Mouse (Mus musculus): ENCODE measurements around the gene Ppp2r5c. TPM values are rescaled to one million over a fixed set of nuclear protein-coding genes. Genes with fewer than 3 reads are reported as not detected.

Gene Ppp2r5c
- total RNA-seq, 2 experiments from 2014 or later, result 270 to 283 TPM

DNA sequence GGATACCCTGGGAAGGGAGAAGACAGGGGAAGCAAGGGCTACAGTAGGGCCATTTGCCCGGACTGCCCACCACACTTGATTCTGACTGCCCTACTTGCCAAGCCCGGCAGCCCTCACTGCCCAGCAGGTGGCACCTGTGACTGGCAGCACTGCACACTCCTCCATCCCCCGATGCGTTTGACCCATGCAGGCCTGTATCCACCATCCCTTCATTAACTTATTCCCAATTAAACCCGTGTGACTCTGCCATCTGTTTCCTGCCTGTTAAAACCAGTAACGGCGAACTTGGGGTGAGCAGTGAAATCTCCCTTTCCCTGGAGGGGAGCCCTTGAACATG is 9.6 kb upstream of the Ppp2r5c start:
- DNase-seq (ENCODE audit: low spot score in 2 of 2), result no peak
- intact Hi-C loops (cut with DNase I), result no loop called here

DNA sequence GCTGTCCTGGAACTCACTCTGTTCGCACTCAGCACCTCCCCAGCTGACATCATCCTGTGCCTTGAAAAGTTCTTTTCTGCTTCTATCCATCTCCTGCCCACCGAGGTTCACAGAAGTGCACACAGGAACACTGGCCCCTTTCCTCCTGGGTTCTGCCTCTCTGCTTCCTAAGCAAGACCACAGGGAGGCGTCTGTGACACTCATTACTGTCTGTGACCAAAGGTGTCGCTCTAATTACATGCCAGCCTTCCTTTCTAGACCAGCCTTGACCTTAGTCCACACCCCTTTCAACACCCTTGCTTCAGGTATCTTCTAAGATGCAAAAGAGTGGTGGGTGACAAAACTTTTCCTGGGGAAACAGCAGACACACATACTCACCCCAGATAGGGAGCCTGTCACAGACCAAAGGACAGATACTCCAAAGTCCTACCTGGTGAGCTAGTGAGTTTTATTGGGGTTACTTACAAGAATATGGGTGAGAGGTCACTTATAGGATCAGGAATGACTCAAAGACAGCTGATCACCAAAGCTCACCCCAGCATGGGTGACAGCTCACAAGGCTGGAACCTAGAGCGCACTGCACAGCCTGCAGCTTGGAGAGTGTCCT is 8.4 kb upstream of the Ppp2r5c start:
- no peak for DNase-seq (ENCODE audit: low spot score in 2 of 2)
- intact Hi-C loops (cut with DNase I), result no loop called here

DNA sequence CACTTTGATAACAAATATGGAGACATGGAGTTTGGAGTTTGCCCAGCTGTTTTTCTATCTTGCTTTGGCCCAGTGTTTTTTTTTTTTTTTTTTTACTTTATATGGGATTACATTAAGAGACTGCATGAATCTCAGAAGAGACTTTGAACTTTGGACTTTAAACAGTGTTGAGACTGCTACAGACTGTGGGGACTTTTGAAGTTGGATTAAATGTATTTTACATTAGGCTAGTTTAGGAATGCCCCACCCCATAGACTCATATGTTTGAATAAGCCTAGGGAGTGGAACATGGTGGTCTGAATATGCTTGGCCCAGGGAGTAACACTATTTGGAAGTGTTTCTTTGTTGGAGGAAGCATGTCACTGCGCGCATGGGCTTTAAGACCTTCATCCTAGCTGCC is 4.7 kb upstream of the Ppp2r5c start:
- no peak for DNase-seq (ENCODE audit: low spot score in 2 of 2)
- intact Hi-C loops (cut with DNase I), result loop anchor here (10.0 kb wide), 1 partner anchor 403 kb away; the partner anchor contains the start of gene Mok

- intact Hi-C loops (cut with DNase I), result loop anchor here (10.0 kb wide), 1 partner anchor 400 kb away; the partner anchor contains the start of gene Mok
- DNase-seq (ENCODE audit: low spot score in 2 of 2), result no peak
These were observed 2.4 kb upstream of the Ppp2r5c start for GRCm38 (mm10) chr12:110444530-110444929.

DNA sequence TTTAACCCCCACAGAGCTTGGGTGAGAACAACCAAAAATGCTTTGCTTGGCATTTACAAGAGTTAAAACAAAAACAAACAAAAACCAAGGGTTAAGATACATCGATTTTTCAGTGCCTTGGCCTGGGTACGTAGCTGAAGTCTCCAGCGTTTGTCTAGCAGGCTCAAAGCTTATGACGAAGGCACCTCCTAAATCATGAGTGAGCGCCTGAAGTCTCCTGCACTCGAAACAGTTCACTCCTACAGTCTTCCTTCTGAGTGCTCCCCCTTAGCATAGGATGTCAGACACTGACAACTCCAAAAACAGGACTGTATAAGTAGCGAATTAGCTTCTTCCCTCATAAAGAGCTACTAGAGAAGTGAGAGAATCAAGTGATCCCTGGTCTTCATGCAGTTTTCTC is 1.1 kb upstream of the Ppp2r5c start:
- DNase-seq (ENCODE audit: low spot score in 2 of 2), result no peak
- intact Hi-C loops (cut with DNase I), result loop anchor here (2.0 to 10.0 kb wide), 2 partner anchors 155 to 399 kb away; partner anchors contain the start of genes Dync1h1 and Mok

GRCm38 (mm10) chr12:110447306-110447705 is 386 bp downstream of the Ppp2r5c start:
- DNase-seq (ENCODE audit: low spot score in 2 of 2), result peak; percentile 51 to 54
- intact Hi-C loops (cut with DNase I), result loop anchor here (2.0 to 10.0 kb wide), 2 partner anchors 153 to 397 kb away; partner anchors contain the start of genes Dync1h1 and Mok

DNA sequence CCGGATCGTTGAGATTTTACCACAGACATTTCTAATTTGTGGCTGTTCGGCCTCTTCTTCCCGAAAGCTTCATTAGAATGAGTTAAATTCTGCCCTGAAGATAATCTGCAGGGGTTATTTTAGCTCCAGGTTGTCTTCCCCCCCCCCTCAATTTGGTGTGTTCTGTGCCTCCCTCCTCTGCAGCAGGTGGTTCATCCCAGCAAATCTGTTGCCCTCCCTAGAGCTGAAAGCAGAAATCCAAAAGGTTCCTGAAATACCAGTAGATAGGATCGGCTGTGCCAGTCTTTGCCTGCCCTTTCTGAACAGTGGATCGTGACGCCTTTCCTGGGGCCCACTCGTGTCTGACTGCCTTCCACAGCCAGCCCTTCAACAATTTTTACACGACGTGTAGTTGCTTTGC is 1.8 kb downstream of the Ppp2r5c start:
- no peak for DNase-seq (ENCODE audit: low spot score in 2 of 2)

DNA sequence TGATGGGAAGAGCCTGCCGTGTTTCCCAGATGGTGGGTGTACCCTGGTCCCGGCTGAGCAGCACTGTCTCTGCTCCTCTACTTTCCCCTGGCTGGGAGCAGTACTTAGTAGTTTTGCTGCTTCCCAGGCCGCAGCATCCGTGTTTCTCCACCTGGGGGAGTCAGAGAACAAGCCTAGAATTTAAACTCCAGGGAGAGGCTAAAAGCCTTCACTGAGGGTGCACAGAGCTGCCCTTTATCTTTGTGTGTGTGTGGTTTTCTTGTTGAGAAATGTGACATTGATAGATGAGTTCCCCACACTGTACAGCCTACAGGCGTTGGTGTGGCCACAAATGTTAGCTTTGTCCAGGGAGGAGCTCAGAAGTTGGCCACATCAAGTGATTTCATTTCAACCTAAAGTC is 7.3 kb downstream of the Ppp2r5c start:
- peak; percentile 50 to 66 for DNase-seq (ENCODE audit: low spot score in 2 of 2)
- intact Hi-C loops (cut with DNase I), result no loop called here

More for the DNA sequence above, 1.8 kb downstream of the Ppp2r5c start:
- intact Hi-C loops (cut with DNase I), result loop anchor here (10.0 kb wide), 1 partner anchor 396 kb away; the partner anchor contains the start of gene Mok

GRCm38 (mm10) chr12:110456024-110456423 is 9.1 kb downstream of the Ppp2r5c start:
- DNase-seq (ENCODE audit: low spot score in 2 of 2), result no peak

DNA sequence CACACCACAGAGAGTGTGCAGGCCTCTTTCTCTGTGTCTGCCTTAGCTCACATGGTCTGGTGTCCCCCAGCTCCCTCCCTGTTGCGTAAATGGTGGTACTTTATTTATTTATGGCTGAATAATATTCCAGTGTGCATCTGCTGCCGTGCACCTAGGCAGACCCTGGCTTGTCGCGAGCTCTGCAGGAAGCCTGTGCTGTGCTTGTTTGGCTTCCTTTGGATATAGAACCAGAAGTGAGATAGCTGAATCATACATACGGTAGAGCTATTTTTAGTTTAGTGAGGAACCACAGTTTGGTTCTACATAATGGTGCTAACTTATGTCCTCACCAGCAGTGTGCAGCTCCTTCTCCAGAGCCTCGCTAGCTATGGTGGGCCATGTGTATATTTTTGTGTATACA is 11.7 kb downstream of the Ppp2r5c start:
- peak in 1 of 2 experiments; percentile 47 for DNase-seq (ENCODE audit: low spot score in 2 of 2)
- intact Hi-C loops (cut with DNase I), result loop anchor here (5.0 kb wide), 1 partner anchor 104 kb away; no protein-coding TSS in a partner anchor

More at GRCm38 (mm10) chr12:110456024-110456423, 9.1 kb downstream of the Ppp2r5c start:
- intact Hi-C loops (cut with DNase I), result loop anchor here (5.0 kb wide), 1 partner anchor 106 kb away; no protein-coding TSS in a partner anchor

- intact Hi-C loops (cut with DNase I), result no loop called here
- no peak for DNase-seq (ENCODE audit: low spot score in 2 of 2)
These were observed 13.7 kb downstream of the Ppp2r5c start for GRCm38 (mm10) chr12:110460418-110461300.

- DNase-seq (ENCODE audit: low spot score in 2 of 2), result no peak
- intact Hi-C loops (cut with DNase I), result no loop called here
These were observed 16.8 kb downstream of the Ppp2r5c start for GRCm38 (mm10) chr12:110463711-110464110.

- intact Hi-C loops (cut with DNase I), result no loop called here
These were observed 24.5 kb downstream of the Ppp2r5c start for GRCm38 (mm10) chr12:110471426-110471825.

DNA sequence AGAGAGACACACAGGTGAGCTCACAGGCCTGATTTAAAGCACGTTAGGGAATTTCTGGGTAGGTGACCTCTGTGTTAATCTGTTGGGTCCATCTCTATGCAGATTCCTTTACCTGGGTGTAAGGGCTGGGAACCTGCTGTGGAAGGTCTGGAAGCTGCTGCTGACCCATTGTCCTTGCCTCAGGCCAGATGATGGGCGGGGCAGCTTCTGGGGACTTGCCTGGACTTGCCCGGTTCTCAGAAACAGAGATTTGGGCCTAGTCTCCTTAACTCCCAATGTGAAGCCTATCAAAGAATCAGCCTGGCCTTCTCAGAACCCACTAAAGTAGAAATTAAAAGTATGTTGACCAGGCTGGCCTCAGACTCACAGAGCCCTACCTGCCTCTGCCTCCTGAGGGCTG is 25.3 kb downstream of the Ppp2r5c start:
- no peak for DNase-seq (ENCODE audit: low spot score in 2 of 2)
- intact Hi-C loops (cut with DNase I), result no loop called here

More at GRCm38 (mm10) chr12:110471426-110471825, 24.5 kb downstream of the Ppp2r5c start:
- DNase-seq (ENCODE audit: low spot score in 2 of 2), result no peak

- DNase-seq (ENCODE audit: low spot score in 2 of 2), result no peak
- intact Hi-C loops (cut with DNase I), result no loop called here
These were observed 27.6 kb downstream of the Ppp2r5c start for GRCm38 (mm10) chr12:110474497-110474896.

GRCm38 (mm10) chr12:110476561-110476960 is 29.6 kb downstream of the Ppp2r5c start:
- DNase-seq (ENCODE audit: low spot score in 2 of 2), result no peak
- intact Hi-C loops (cut with DNase I), result no loop called here

DNA sequence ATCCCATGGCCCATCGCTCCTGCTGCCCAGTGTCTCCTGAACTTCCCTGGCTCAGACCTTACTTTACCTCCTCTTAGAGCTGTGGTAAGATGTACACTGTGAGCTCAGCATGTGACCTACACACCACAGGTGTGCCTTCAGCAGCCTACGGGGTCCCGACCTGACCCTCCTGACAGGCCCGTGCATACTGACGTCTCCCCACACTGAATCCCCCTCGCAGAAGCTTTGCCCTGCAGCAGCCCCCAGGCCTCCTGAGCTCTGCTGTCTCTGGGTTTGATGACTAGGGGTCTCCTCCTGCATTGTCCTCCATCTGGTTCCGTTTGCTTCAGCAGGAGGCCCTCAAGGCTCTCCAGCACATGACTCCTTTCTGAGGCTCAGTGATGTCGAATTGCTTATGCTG is 31.0 kb downstream of the Ppp2r5c start:
- intact Hi-C loops (cut with DNase I), result no loop called here
- no peak for DNase-seq (ENCODE audit: low spot score in 2 of 2)

DNA sequence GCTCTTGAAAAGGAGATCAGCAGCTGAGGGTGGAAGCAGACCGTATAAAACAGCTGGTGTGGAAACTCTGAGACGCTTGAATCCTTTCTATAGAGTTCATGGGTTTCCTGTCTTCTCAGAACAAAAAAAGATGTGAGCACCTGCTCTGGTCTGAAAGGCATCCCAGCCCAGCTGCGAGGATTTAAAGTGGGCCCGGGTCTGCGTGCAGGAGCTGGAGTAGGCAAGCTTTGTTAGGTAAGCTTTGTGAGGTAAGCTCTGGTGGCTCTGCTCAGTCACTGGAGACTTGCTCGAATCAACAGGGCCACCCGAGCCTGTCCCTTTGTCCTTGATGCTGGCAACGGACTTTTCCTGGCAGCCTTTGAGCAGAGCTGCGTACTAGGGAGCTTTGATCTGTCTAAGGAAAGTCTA is 31.7 kb downstream of the Ppp2r5c start:
- intact Hi-C loops (cut with DNase I), result no loop called here
- no peak for DNase-seq (ENCODE audit: low spot score in 2 of 2)

DNA sequence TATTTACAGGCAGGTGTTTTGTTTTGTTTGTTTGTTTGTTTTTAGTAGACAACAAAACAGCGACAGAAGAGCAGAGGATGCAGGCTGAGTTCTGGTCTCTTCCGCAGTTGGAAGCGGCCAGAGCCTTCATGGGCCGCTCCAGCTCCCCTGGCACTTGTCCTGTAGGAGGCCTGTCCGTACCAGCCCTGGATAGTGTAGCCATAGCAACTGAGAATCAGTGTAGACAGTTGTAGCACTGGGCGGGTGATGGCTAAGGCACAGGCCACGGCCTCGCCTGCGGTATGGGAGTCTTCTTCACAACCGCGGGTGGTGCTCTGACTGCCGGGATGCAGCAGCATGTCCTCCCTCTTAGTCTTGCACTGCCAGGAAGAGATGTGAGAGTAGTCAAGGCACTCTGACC is 32.3 kb downstream of the Ppp2r5c start:
- intact Hi-C loops (cut with DNase I), result no loop called here
- no peak for DNase-seq (ENCODE audit: low spot score in 2 of 2)

- DNase-seq (ENCODE audit: low spot score in 2 of 2), result no peak
- intact Hi-C loops (cut with DNase I), result no loop called here
These were observed 33.8 kb downstream of the Ppp2r5c start for GRCm38 (mm10) chr12:110480701-110481100.
